Mouse (Mus musculus): ENCODE data around the gene Slc9a9. TPM values are rescaled to one million over a fixed set of nuclear protein-coding genes. Genes with fewer than 3 reads are reported as not detected.

Slc9a9 gene
- polyA plus RNA-seq, 1 experiment: not detected

DNA sequence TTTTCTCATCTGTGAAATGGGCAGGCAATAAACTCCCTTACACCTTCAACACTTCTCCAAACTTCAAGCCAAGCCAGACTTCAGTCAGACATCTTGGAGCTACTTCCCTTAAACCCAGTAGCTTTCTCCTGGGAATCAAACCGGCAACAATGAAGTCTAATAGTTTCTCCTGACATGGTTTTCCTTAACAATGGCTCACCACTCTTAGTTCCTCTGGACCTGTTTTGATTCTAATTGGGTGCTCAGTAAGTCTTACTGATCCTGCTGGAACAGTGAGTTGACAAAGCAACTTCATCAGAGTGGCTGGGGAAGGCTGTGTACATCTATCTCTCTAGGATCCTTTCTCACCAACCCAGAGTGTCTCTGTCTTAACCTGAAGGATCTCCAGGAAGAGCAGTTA lies 5.0 kb downstream of the Slc9a9 start:
- H3K4me1 ChIP-seq (ENCODE audit: control insufficient read depth, insufficient read depth, low read length): peaks cover 12% of the 10 kb centered on the region
- no peak for TF ChIP-seq POLR2A (IDR thresholded peaks at IDR 0.05; ENCODE audit: insufficient read depth, low read depth, low read length)
- TF ChIP-seq CTCF (IDR thresholded peaks at IDR 0.05; ENCODE audit: insufficient read depth, low read depth, low read length): no peak
- no peak overlapping the region for H3K27ac ChIP-seq (ENCODE audit: insufficient read depth, low read depth, low read length)
- H3K4me3 ChIP-seq (ENCODE audit: insufficient read depth, low read depth, low read length): no peak overlapping the region
- WGBS: 80% methylated on average over 1 of the region's 1 CpGs

DNA sequence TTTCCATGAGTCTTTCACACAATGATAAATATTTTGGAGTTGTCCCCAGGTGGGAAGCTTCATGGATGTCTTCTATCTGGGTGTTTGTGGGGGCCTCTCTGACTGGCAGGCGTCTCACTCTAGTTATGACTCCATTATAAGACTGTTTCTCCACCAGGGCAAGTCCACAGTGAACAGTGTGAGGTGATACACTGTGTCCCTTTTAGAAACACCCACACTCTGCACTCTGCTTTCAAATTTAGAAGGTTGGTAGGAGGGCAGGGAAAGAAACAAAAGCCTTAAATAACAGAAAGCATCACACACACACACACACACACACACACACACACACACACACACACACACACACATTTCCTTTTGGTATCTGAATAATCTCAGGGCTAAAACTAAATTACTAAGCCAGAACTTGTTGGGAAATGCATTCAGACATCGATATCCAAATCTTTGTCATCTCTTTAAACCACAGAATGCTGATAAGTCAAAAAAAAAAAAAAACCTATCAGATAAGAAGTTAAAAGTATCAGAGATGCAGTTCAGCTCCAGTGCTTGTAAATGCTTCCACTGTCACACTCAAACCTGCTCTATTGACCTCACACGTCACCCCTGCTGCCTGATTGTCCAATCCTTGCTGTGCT lies 8.4 kb downstream of the Slc9a9 start:
- no peak overlapping the region for H3K27ac ChIP-seq (ENCODE audit: insufficient read depth, low read depth, low read length)
- WGBS: 68% methylated on average over 3 of the region's 3 CpGs
- no peak for TF ChIP-seq POLR2A (IDR thresholded peaks at IDR 0.05; ENCODE audit: insufficient read depth, low read depth, low read length)
- TF ChIP-seq CTCF (IDR thresholded peaks at IDR 0.05; ENCODE audit: insufficient read depth, low read depth, low read length): no peak
- no peak overlapping the region for H3K4me3 ChIP-seq (ENCODE audit: insufficient read depth, low read depth, low read length)
- peaks cover 10% of the 10 kb centered on the region for H3K4me1 ChIP-seq (ENCODE audit: control insufficient read depth, insufficient read depth, low read length)

DNA sequence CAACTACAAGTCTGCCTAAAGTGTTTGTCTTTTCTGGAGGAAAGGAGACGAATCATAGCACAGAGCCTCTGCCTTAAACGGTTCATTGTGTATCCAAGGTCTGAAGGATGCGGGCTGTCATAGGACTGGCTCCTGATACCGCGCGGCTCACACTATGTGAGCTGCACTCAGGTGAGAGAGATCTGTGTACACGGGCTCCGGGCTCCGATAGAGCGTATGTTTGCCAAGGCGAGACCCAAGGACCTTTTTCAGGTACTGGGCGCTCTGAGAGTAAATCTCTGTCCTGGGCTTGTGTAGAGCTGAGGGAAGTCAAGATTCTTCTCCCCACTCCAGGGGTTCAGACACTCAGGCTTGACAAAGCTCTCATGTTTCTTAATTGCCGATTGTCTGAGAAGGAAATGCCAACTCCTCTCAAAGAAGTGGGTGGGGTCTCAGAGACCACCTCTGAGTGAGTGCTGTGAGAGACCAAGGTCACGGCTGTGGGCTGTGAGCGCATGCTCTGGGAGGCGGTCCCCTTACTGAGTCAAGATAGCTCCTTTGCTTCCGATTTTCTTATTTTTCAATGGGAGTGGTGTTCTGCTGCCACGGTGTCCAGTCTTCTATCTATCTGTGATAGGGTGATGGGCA lies 10.9 kb downstream of the Slc9a9 start:
- Histone ChIP-seq H3K27ac (ENCODE audit: insufficient read depth, low read depth, low read length) (no peak overlapping the region), H3K4me1 (ENCODE audit: control insufficient read depth, insufficient read depth, low read length) (peaks cover 10% of the 10 kb centered on the region), H3K4me3 (ENCODE audit: insufficient read depth, low read depth, low read length) (no peak overlapping the region)
- TF ChIP-seq CTCF (IDR thresholded peaks at IDR 0.05; ENCODE audit: insufficient read depth, low read depth, low read length): no peak
- TF ChIP-seq POLR2A (IDR thresholded peaks at IDR 0.05; ENCODE audit: insufficient read depth, low read depth, low read length): no peak
- 89% methylated on average over 18 of the region's 18 CpGs for WGBS

- Histone ChIP-seq H3K27ac (ENCODE audit: insufficient read depth, low read depth, low read length) (no peak overlapping the region), H3K4me3 (ENCODE audit: insufficient read depth, low read depth, low read length) (no peak overlapping the region)
Observed at GRCm38 (mm10) chr9:94681095-94681487, 11.4 kb downstream of the Slc9a9 start.

GRCm38 (mm10) chr9:94682260-94682659 lies 12.6 kb downstream of the Slc9a9 start:
- no peak overlapping the region for H3K27ac ChIP-seq (ENCODE audit: insufficient read depth, low read depth, low read length)
- H3K4me1 ChIP-seq (ENCODE audit: control insufficient read depth, insufficient read depth, low read length): peaks cover 8% of the 10 kb centered on the region; the same call in 1 of the 2 replicates
- WGBS: 96% methylated on average over 2 of the region's 2 CpGs
- TF ChIP-seq CTCF (IDR thresholded peaks at IDR 0.05; ENCODE audit: insufficient read depth, low read depth, low read length) (no peak), POLR2A (IDR thresholded peaks at IDR 0.05; ENCODE audit: insufficient read depth, low read depth, low read length) (no peak)
- no peak overlapping the region for H3K4me3 ChIP-seq (ENCODE audit: insufficient read depth, low read depth, low read length)

More at GRCm38 (mm10) chr9:94681095-94681487, 11.4 kb downstream of the Slc9a9 start:
- no peak for TF ChIP-seq POLR2A (IDR thresholded peaks at IDR 0.05; ENCODE audit: insufficient read depth, low read depth, low read length)
- no peak for TF ChIP-seq CTCF (IDR thresholded peaks at IDR 0.05; ENCODE audit: insufficient read depth, low read depth, low read length)
- peaks cover 10% of the 10 kb centered on the region for H3K4me1 ChIP-seq (ENCODE audit: control insufficient read depth, insufficient read depth, low read length)
- 76% methylated on average over 8 of the region's 8 CpGs for WGBS

- Histone ChIP-seq H3K4me1 (ENCODE audit: control insufficient read depth, insufficient read depth, low read length) (peaks cover 3% of the 10 kb centered on the region; the same call in 1 of the 2 replicates), H3K4me3 (ENCODE audit: insufficient read depth, low read depth, low read length) (no peak overlapping the region), H3K27ac (ENCODE audit: insufficient read depth, low read depth, low read length) (no peak overlapping the region)
- TF ChIP-seq CTCF (IDR thresholded peaks at IDR 0.05; ENCODE audit: insufficient read depth, low read depth, low read length) (no peak), POLR2A (IDR thresholded peaks at IDR 0.05; ENCODE audit: insufficient read depth, low read depth, low read length) (no peak)
- 86% methylated on average over 1 of the region's 1 CpGs for WGBS
Observed at GRCm38 (mm10) chr9:94685640-94686039, 15.9 kb downstream of the Slc9a9 start.

GRCm38 (mm10) chr9:94686380-94686779 lies 16.7 kb downstream of the Slc9a9 start:
- H3K4me1 ChIP-seq (ENCODE audit: control insufficient read depth, insufficient read depth, low read length): no peaks in the 10 kb centered on the region
- no peak overlapping the region for H3K27ac ChIP-seq (ENCODE audit: insufficient read depth, low read depth, low read length)
- no peak for TF ChIP-seq CTCF (IDR thresholded peaks at IDR 0.05; ENCODE audit: insufficient read depth, low read depth, low read length)
- TF ChIP-seq POLR2A (IDR thresholded peaks at IDR 0.05; ENCODE audit: insufficient read depth, low read depth, low read length): no peak
- 70% methylated on average over 2 of the region's 2 CpGs for WGBS
- H3K4me3 ChIP-seq (ENCODE audit: insufficient read depth, low read depth, low read length): no peak overlapping the region

DNA sequence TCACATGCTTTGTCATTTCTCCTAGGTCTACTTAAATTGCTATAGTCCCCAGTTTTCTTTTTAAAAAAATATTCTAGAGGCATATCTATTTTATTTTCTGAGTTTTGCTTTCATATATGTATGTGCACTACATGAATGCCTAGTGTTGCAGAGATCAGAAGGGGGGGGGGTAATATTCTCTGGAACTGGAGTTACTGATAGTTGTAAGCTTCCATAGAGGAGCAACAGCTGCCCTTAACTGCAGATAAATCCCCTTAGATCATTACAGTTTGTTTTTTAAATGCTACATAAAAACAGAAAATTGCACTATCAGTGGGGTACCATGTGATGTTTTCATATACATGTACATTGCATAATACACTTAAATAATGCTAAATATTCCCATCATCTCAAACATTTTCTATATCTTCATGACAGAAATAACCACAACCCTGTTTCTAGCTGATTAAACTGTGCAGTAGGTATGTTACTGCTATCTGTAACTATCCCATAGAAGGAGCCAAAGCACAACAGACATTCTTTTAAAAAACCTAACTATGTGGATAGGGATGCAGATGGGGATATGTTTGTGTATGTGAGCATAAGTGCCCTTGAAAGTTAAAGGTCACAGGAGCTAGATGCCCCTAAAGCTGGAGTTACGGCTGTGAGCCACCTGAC lies 17.6 kb downstream of the Slc9a9 start:
- Histone ChIP-seq H3K4me3 (ENCODE audit: insufficient read depth, low read depth, low read length) (no peak overlapping the region), H3K4me1 (ENCODE audit: control insufficient read depth, insufficient read depth, low read length) (no peaks in the 10 kb centered on the region), H3K27ac (ENCODE audit: insufficient read depth, low read depth, low read length) (no peak overlapping the region)
- TF ChIP-seq CTCF (IDR thresholded peaks at IDR 0.05; ENCODE audit: insufficient read depth, low read depth, low read length): no peak
- no peak for TF ChIP-seq POLR2A (IDR thresholded peaks at IDR 0.05; ENCODE audit: insufficient read depth, low read depth, low read length)
- 100% methylated on average over 1 of the region's 1 CpGs for WGBS

All from olfactory bulb, adult 2 months (tissue).